Mouse (Mus musculus) cerebellum, adult (tissue): Measurements from ENCODE around the gene Yif1a.

Source experiments
- ATAC-seq: cut with Nextera tagmentation; 2 replicates; pipeline ENCODE4 v1.9.2; 2017; ENCODE audit warnings: mild to moderate bottlenecking, moderate library complexity, mixed read lengths; ENCODE audit not compliant: insufficient number of reproducible peaks, low FRiP score, low TSS enrichment

Gene Yif1a

DNA sequence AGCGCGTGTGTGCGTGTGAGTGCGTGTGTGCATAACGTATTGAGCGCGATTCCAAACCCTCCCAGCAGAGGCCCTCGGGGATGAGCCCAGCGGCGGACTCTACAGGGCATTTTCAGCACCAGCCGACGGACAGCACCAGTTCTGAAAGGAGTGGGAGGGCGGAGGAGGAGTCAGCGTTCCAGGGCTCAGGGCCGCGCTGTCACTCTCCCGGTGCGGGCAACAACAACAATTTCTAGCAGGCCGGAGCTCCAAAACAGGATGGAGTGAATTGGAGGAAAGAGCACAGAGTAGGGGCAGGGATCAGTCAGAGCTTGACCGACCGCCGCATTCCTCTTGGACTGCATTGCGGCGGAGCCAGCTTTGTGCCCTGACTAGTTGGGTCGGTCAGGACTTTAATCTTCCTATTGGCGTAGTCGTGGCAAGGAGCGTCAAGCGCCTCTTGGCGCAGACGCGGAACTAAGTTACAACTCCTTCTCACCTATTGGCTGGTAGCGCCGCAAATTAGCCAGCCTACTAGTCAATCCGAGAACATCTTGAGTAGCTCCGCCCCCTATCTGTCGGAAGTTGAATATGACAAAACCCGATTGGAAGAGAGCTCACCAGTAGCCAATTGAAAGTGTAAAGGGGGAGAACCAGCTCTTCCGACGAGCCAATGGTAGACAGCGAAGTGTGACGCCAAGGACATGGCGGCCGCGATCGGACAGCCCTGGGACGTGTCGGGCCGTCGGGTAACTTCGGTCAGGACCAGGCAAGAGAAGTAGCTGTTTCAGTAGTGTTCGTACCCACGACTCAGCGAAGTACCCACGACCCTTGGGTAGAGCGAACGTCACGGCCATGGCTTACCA, at the start of gene Yif1a:
Gene Yif1a (plus strand): TSS at position 655 of the 845 bp plus-strand sequence.
- peak; percentile 77 for ATAC-seq

DNA sequence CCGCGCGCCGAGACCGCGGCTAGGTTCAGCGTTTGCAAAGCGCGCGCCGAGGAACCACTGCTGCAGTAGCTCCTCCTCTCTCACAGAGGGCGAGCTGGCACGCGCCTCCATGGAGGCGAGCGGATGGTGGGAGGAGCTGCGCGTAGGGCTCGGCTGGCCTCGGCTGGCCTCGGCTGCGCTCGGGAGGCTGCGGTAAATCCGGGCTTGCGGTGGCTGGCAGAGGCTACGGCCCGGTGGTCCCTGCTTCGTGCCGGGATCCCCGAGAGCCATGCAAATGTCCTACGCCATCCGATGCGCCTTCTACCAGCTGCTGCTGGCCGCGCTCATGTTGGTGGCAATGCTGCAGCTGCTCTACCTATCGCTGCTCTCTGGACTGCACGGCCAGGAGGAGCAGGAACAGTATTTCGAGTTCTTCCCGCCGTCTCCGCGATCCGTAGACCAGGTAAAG, 49.6 kb upstream of the Yif1a start, which contains the start of the genes B4gat1 and AC124502.3:
Gene B4gat1 (plus strand): TSS at position 118 of the 448 bp plus-strand sequence.
Gene AC124502.3 (plus strand): TSS at position 183 of the 448 bp plus-strand sequence.
- peak; percentile 79; the same call in 1 of the 2 replicates for ATAC-seq

- ATAC-seq = no peak
These were observed 48.8 kb upstream of the Yif1a start for GRCm38 (mm10) chr19:5039301-5040114.

- peak; percentile 43; the same call in 1 of the 2 replicates for ATAC-seq
These were observed 47.3 kb upstream of the Yif1a start, which contains the start of gene Brms1 for GRCm38 (mm10) chr19:5040862-5041523. Gene Brms1 (plus strand): TSS chr19:5041354.

GRCm38 (mm10) chr19:5041588-5041987, 46.8 kb upstream of the Yif1a start:
- ATAC-seq = no peak

DNA sequence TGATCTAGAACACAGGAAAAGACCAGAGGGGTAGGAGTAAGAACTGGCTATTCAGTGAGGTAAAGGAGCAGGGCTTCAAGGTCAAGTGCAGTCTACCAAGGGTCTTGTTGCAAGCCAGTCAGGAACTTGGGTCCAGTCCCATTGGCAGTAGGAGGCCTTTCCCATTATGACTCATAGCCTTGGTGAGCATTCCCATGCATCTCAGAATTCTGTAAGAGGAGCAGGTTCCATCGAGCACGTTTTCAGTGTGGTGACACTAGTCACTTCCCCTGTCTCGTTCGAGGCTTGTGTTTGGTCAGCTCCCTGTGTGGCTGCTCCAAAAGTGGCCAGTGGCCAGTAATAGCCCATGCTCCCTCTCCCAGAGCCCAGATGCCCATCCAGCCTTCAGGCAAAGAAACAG, 42.8 kb upstream of the Yif1a start:
- ATAC-seq = no peak

GRCm38 (mm10) chr19:5048138-5049056, 39.9 kb upstream of the Yif1a start:
- no peak for ATAC-seq

- ATAC-seq = no peak
These were observed 39.0 kb upstream of the Yif1a start for GRCm38 (mm10) chr19:5049325-5049724.

- no peak for ATAC-seq
These were observed 38.1 kb upstream of the Yif1a start, which contains the start of gene Rin1 for GRCm38 (mm10) chr19:5050047-5050905. Gene Rin1 (plus strand): TSS chr19:5050481.

GRCm38 (mm10) chr19:5051031-5051430, 37.3 kb upstream of the Yif1a start:
- ATAC-seq = no peak

DNA sequence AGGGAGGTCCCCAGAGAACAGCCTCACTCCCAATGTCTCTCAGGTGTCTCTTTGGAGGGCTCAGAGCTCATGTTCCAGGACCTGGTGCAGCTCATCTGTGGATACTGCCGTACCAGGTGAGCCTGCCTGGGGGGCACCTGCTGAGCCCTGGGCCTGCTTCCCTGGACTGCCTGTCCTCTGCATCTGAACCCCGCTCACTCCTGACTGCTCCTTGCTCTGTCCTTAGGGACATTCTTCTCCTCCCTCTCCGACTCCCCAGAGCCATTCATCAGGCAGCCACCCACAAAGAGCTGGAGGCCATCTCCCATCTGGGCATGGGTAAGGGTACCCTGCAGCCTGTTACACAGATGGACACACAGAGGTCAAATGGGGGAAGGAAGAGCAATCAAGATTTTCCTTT, 36.8 kb upstream of the Yif1a start:
- no peak for ATAC-seq

DNA sequence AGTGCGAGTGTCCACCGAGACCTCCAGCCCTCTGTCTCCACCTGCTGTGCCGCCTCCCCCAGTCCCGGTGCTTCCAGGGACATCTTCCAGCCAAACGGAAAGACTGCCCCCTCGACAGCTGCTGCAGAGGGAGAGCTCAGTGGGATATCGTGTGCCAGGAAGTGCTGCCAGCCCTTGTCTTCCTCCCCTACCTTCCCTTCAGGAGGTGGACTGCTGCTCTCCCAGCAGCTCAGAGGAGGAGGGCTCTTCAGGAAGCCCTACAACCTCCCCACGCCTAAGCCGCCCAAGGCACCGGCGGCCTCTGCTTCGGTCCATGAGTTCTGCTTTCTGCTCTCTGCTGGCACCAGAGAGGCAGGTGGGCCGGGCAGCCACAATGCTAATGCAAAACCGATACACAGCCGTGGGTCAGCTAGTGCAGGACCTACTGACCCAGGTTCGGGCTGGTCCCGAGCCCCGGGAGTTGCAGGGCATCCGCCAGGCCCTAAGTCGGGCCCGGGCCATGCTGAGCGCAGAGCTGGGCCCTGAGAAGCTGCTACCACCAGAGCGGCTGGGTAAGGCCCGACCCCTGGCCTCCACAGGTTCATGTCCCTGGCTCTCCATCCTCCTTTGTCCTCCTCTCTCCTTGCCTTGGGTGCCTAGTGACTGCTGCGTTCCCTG, 36.0 kb upstream of the Yif1a start:
- no peak; the same call in 1 of the 2 replicates for ATAC-seq

DNA sequence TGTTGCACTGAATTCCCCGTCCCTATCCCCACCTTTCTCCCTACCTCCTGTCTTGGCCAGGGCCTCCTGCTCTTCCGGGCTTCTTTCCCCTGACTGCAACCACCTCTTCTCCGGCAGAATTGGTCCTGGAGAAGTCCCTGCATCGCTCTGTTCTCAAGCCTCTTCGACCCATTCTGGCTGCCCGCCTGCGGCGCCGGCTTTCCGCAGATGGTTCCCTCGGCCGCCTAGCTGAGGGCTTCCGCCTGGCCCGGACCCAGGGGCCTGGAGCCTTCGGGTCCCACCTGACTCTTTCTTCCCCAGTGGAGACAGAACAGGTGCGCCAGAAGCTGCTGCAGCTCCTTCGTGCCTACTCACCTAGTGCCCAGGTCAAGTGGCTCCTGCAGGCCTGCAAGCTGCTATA, 35.5 kb upstream of the Yif1a start:
- no peak for ATAC-seq

GRCm38 (mm10) chr19:5053909-5054308, 34.4 kb upstream of the Yif1a start:
- no peak for ATAC-seq

DNA sequence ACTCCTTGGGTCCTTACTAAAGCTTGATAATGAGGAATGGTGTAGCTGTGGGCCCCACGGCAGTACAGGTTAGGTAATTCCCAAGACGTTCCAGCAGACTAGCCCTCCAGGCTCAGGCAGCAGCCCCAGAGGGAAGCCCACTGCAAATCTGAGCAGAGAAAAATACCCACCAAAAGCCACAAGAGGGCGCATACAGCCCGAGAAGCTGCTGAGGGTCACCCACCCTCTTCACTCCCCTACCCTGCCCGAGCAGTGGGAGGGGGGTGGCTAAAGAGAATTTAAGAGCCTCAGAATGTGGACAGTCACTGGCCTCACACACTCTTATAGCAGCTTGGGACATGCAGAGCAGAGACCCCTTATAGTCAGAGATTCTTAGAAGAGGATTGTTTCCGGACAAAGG, 32.1 kb upstream of the Yif1a start:
- ATAC-seq = no peak

DNA sequence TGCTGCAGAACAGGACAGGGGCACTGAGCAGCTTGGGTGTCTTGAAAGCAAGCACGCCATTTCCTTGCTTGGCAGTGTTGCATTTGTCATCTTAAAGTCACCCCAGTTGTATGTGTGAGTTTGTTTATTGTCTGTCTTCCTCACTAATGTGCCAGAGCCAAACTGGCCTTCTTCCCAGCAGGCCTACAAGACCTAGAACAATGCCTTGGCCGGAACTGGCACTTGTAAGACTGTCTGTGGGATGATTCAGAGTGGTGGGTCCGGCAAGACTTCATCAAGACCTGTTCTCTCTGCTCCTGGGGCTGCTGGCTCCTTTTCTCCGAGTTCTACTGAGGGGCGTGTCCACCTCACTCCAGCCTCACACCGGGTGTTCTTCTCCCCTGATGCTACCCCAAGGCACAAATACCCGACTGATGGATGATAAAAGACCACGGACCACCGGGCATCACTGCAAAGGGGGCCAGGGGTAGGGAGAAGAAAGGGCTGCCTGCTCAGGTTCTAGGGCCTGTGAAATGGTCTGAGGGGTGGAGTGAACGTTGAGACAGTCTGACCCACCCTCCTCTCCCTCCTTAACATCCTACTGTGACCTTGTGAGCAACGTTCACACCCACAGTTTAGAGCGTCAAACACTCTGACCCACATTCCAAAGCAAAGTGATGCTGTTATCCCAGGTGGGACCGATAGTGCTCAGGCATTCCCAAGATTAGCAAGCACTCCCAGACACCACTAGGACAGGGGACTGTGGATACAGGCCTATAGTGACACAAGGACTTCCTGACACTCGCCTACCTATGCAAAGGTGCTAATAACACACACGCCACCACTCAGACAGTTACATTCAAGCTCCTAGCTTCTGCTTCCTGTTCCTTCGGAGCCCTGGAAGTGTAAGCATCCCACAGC, 30.2 kb upstream of the Yif1a start:
- no peak for ATAC-seq
